Mouse (Mus musculus) kidney, postnatal 4 days (tissue): Measurements from ENCODE around the gene Wdr91.

Experiments used
- DNase-seq, 2 experiments: peaks; one replicate each; pipeline ENCODE4 v3.0.0; 2021; ENCODE audit warnings: mixed read lengths in 2 of 2

The Wdr91 gene

DNA sequence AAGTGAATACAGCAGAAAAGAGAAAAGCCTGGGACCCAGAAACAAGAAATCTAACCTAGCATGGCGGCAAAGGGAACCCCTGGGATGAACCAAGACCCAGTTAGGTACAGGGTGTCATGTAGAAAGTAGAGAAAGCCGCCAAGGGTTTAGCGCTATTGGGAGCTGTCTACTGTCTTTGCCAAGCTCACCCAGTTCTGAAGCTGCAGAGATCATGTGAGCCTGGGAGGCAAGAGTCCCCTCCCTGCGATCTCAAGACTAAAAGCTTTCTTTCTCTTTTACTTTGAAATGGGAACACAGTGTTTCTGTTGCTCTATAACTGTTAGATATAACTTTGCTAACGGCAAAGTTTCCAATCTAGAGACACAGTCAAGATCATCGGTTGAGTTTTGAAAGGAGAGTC is 48.3 kb downstream of the Wdr91 start:
- DNase-seq: peak in 1 of 2 experiments; percentile 18

DNA sequence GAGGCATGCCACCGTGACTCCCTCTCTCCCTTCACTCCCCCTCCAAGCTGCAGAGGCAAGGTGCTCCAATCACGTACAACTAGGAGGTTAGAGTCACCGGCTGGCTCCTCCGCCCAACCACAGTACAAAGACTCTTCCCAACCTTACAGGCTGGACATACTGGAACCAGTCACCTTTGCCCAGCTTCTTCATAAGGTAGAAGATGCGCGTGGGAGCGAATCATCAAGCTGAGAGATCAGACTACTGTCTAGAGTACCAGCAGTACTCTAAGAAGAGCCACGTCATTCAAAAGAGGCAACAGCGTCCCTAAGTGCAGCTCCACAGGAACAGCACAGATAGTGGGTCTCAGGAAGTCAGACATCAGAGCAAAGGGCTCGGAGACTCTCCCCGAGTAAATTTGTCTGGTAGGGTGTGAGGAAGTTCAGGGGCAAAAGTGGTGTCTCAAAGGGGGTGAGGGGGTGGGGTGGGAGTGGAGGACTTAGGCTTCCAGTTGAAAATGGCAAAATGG is 49.1 kb downstream of the Wdr91 start:
- DNase-seq: no peak

DNA sequence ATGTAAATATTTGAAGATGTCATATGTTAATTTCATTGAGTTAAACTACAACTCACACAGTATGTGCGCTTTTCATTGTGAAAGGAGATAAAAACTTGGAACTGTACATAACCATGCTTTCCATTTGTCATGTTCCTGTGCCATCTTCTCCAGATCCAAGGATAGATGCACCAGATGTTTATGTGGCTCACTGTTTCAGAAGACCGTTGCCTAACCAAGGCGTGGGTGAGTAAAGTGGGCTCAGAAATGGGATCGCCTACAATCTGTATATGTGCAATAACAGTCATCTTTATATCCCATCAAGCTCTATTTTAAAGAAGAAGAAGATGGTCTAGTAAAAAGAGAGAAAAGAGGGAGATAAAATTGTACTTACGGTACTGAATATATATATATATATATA is 78.3 kb downstream of the Wdr91 start:
- no peak for DNase-seq
